Mouse (Mus musculus) ES-Bruce4 (cell line): ENCODE data around the gene Scai. TPM values are rescaled to one million over a fixed set of nuclear protein-coding genes. Genes with fewer than 3 reads are reported as not detected.
A peak's percentile ranks its signal among the peaks of the same experiment; 100 is the strongest.
"Not testable (repeated sequence)": the region's sequence is repeated elsewhere in the genome, so short reads cannot be mapped to it uniquely, and the experiment has no call there.

Experiments used
- H3K27ac ChIP-seq: 2 replicates; pipeline ENCODE4 v1.5.1; 2012; ENCODE audit warnings: low read length, inconsistent platforms; ENCODE audit not compliant: insufficient read depth
- H3K27me3 ChIP-seq: 2 replicates; pipeline ENCODE4 v1.6.1; 2012; ENCODE audit warnings: mild to moderate bottlenecking, low read length, inconsistent platforms; ENCODE audit not compliant: control insufficient read depth, poor library complexity, insufficient read depth, severe bottlenecking
- H3K36me3 ChIP-seq: 2 replicates; pipeline ENCODE4 v1.6.1; 2012; ENCODE audit warnings: inconsistent platforms, mild to moderate bottlenecking, low read length, moderate library complexity; ENCODE audit not compliant: control insufficient read depth, poor library complexity, insufficient read depth, severe bottlenecking
- H3K4me1 ChIP-seq: one replicate; pipeline ENCODE4 v1.8.1; 2011; ENCODE audit warnings: low read length; ENCODE audit not compliant: control insufficient read depth, insufficient read depth
- H3K4me3 ChIP-seq: 2 replicates; pipeline ENCODE4 v1.5.1; 2011; ENCODE audit warnings: low read depth, mild to moderate bottlenecking, low read length
- H3K9ac ChIP-seq: 2 replicates; pipeline ENCODE4 v1.6.1; 2012; ENCODE audit warnings: low read depth, mild to moderate bottlenecking, inconsistent platforms; ENCODE audit not compliant: poor library complexity, severe bottlenecking
- H3K9me3 ChIP-seq: replicated peaks from 2 replicates; pipeline ENCODE4 v1.6.1; 2012; ENCODE audit warnings: mild to moderate bottlenecking, low read length, inconsistent platforms; ENCODE audit not compliant: control insufficient read depth, poor library complexity, insufficient read depth, severe bottlenecking
- CTCF ChIP-seq: IDR thresholded peaks from one replicate; pipeline ENCODE4 v1.8.1; 2011; ENCODE audit warnings: low read depth, low read length
- EP300 ChIP-seq: IDR thresholded peaks from 2 replicates; pipeline ENCODE4 v1.6.1; 2011; ENCODE audit warnings: low read depth, low read length; ENCODE audit not compliant: insufficient read depth
- POLR2A ChIP-seq: IDR thresholded peaks from one replicate; pipeline ENCODE4 v1.8.1; 2011; ENCODE audit warnings: low read length; ENCODE audit not compliant: insufficient read depth
- polyA plus RNA-seq: library from polyadenylated mRNA; stranded (reverse); fragments of >200 nt; gene quantifications from 2 replicates; pipeline ENCODE4 v1.2.4, GENCODE M21; 2011; ENCODE audit warnings: low read depth; ENCODE audit not compliant: missing spikeins, insufficient read depth, insufficient read length

Gene Scai
- polyA plus RNA-seq = 18.7 and 18.8 TPM in 2 replicates

DNA sequence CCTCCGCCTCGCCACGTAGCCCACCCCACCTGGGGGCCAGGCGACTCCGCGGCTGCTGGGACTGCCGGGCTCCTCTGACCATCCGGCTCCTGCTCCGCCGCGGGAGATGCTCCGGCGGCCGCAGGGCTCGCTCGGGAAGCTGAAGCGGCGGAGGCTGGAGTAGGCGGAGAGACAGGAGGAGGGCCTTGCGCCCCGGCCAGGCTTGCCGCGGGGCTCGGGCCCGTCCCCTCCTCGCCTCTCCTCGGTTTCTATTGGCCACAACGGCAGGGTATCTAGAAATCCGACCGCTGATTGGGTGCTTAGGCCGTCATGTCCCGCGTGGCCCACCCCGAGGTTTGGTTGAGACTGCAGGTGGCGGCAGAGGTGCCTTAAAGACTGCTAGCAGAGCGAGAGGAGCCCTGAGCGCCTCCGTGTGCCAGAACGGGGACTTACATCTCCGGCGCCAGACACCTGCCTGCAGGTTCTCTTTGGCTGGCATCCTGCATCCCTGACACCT is at the start of gene Scai:
Gene Scai, minus strand, starts transcription at position 174 of the 496 bp plus-strand sequence.
- Histone ChIP-seq H3K27ac (peak within 1 kb of the TSS; percentile 34; the same call in 1 of the 2 replicates), H3K9me3 (no peaks in the 10 kb centered on the region), H3K4me1 (no peaks in the 10 kb centered on the region), H3K4me3 (peak within 1 kb of the TSS; percentile 86), H3K9ac (peak within 1 kb of the TSS; percentile 84), H3K36me3 (no peaks in the 10 kb centered on the region), H3K27me3 (no peaks in the 10 kb centered on the region)
- TF ChIP-seq EP300 = no peak
- no peak for TF ChIP-seq POLR2A
- peak; percentile 69 for TF ChIP-seq CTCF

DNA sequence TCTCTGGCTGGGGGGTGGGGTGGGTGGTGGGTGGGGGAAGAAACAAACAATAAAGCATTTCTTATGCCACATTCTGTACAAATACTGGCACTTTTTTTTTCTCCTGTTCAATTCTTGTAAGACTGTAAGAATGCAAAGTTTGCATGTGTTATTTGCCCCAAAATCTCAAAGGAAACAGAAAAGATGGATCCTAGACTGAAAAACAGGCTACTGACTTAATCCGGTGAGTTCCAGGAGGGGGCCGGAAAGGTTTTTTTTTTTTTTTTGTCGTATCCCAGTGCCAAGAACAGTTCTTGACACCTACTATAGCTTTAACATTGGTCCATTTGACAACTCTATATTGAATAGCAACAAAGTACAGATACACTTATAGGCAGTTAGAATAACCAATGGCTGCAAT is 36.2 kb upstream of the Scai start:
- H3K9ac ChIP-seq = peak overlapping the region; percentile 56; the same call in 1 of the 2 replicates
- no peak for TF ChIP-seq EP300
- no peak for TF ChIP-seq CTCF
- no peak for TF ChIP-seq POLR2A
- no peaks in the 10 kb centered on the region for H3K9me3 ChIP-seq
- no peaks in the 10 kb centered on the region for H3K4me1 ChIP-seq
- no peaks in the 10 kb centered on the region for H3K36me3 ChIP-seq
- H3K4me3 ChIP-seq = no peak overlapping the region; the same call in 1 of the 2 replicates
- H3K27me3 ChIP-seq = no peaks in the 10 kb centered on the region
- H3K27ac ChIP-seq = no peak overlapping the region

- Histone ChIP-seq H3K27ac (no peak within 1 kb of the TSS), H3K9ac (peak within 1 kb of the TSS; percentile 84), H3K36me3 (no peaks in the 10 kb centered on the region), H3K27me3 (no peaks in the 10 kb centered on the region), H3K4me1 (no peaks in the 10 kb centered on the region), H3K9me3 (no peaks in the 10 kb centered on the region), H3K4me3 (peak within 1 kb of the TSS; percentile 95)
- TF ChIP-seq POLR2A (no peak), CTCF (no peak), EP300 (no peak)
Measured at GRCm38 (mm10) chr2:39226019-39226640, 35.6 kb upstream of the Scai start, which contains the start of gene Ppp6c. TSS of gene Ppp6c (minus strand) at chr2:39226451.

DNA sequence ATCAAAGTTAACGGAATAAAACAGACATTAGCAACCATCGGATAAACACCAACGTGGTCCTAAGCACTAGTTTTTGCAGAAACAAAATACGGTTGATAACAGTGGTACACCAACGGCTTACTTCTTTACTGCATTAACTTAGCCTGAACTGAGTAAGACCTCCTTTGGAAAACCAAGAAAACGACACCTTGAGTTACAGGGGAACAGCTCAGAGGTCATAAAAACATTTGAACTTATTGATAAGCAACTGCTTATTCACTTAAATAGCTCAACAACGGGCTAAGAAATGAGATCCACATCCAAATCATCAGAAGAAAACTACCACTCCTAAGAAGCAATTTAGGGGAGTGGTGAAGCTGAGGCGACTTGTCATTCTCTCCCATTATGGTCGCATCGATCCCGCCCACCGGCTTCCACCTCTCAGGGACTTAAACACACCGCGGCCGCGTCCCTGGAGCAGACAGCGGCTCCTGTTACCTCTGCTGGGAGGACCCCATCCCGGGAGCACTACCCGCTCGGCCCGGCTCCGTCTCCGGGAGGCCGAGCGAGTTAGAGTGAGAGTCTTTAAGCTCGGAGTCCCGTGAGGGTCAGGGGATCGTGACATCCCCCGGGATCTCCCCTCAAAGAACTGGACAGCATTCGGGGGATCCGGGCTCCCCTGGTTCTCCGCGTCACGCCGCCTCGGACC is 34.9 kb upstream of the Scai start:
- Histone ChIP-seq H3K4me3 (peak overlapping the region; percentile 95), H3K9ac (peak overlapping the region; percentile 84)
- not testable (repeated sequence) for H3K36me3 ChIP-seq, H3K27ac ChIP-seq, H3K4me1 ChIP-seq, H3K27me3 ChIP-seq, H3K9me3 ChIP-seq

DNA sequence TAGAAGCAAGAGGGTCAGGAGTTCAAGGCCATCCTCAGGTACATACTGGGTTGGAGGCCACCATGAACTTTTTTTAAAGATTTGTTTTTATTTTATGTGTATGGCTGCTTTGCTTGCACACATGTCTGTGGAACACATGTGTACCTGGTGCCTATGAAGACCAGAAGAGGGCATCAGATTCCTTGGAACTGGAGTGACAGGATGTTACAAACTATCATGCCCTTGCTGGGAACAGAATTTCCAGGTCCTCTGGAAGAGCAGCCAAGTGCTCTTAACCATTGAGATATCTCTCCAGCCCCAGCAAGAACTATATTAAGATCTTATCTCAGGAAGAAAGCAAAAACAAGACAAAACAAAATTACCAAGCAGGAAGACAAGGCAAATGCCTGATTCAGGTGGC is 34.1 kb upstream of the Scai start:
- H3K36me3 ChIP-seq = no peaks in the 10 kb centered on the region
- no peak overlapping the region for H3K4me3 ChIP-seq
- H3K4me1 ChIP-seq = no peaks in the 10 kb centered on the region
- 0 out of 2 replicates have a peak overlapping the region, but pooled peaks have one; percentile 84 for H3K9ac ChIP-seq
- TF ChIP-seq CTCF = no peak
- no peak for TF ChIP-seq POLR2A
- TF ChIP-seq EP300 = no peak
- no peak overlapping the region for H3K27ac ChIP-seq
- no peaks in the 10 kb centered on the region for H3K9me3 ChIP-seq
- no peaks in the 10 kb centered on the region for H3K27me3 ChIP-seq

DNA sequence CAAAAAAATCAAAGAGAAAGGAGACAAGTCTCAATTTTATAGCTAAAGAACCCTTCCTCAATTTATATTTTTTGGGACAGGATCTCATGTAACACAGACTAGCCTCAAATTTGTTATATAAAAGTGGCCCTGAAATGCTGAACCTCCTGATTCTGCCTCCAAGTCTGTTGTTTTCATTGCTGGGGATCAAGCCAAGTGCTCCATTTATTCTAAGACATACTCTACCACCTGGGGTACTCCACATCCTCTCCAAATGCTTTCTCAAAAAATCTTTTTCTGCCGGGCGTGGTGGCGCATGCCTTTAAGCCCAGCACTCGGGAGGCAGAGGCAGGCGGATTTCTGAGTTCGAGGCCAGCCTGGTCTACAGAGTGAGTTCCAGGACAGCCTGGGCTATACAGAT is 29.5 kb upstream of the Scai start:
- no peaks in the 10 kb centered on the region for H3K36me3 ChIP-seq
- no peak for TF ChIP-seq CTCF
- TF ChIP-seq EP300 = no peak
- no peak for TF ChIP-seq POLR2A
- no peaks in the 10 kb centered on the region for H3K4me1 ChIP-seq
- H3K27ac ChIP-seq = no peak overlapping the region
- no peaks in the 10 kb centered on the region for H3K9me3 ChIP-seq
- no peak overlapping the region for H3K4me3 ChIP-seq
- no peak overlapping the region for H3K9ac ChIP-seq
- no peaks in the 10 kb centered on the region for H3K27me3 ChIP-seq
